Mouse (Mus musculus): Measurements from ENCODE around the gene St5.

St5 gene

GRCm38 (mm10) chr7:109608831-109609230, 94.6 kb downstream of the St5 start:
- no peak for DNase-seq

- no peak for DNase-seq
Measured at GRCm38 (mm10) chr7:109606994-109607610, 96.3 kb downstream of the St5 start.

GRCm38 (mm10) chr7:109602562-109602961, 100.8 kb downstream of the St5 start:
- DNase-seq: peak; percentile 48

GRCm38 (mm10) chr7:109602022-109602421, 101.4 kb downstream of the St5 start:
- DNase-seq: no peak

GRCm38 (mm10) chr7:109600702-109601101, 102.7 kb downstream of the St5 start:
- DNase-seq: peak; percentile 47

GRCm38 (mm10) chr7:109599998-109600397, 103.4 kb downstream of the St5 start:
- DNase-seq: no peak

- no peak for DNase-seq
Measured at GRCm38 (mm10) chr7:109594845-109595531, 108.4 kb downstream of the St5 start.

GRCm38 (mm10) chr7:109593992-109594391, 109.4 kb downstream of the St5 start:
- no peak for DNase-seq

- DNase-seq: no peak
Measured at GRCm38 (mm10) chr7:109592184-109592583, 111.2 kb downstream of the St5 start.

GRCm38 (mm10) chr7:109590576-109590975, 112.8 kb downstream of the St5 start:
- DNase-seq: no peak

- DNase-seq: peak; percentile 56
Measured at GRCm38 (mm10) chr7:109588990-109589389, 114.4 kb downstream of the St5 start.

- DNase-seq: no peak
Measured at GRCm38 (mm10) chr7:109588145-109588544, 115.3 kb downstream of the St5 start.

- DNase-seq: peak; percentile 68
Measured at GRCm38 (mm10) chr7:109584467-109584866, 118.9 kb downstream of the St5 start.

- DNase-seq: no peak
Measured at GRCm38 (mm10) chr7:109580489-109580888, 122.9 kb downstream of the St5 start.

- DNase-seq: no peak
Measured at GRCm38 (mm10) chr7:109579585-109580307, 123.7 kb downstream of the St5 start.

GRCm38 (mm10) chr7:109578880-109579584, 124.4 kb downstream of the St5 start:
- DNase-seq: no peak

- DNase-seq: peak; percentile 45
Measured at GRCm38 (mm10) chr7:109576321-109577314, 126.8 kb downstream of the St5 start.

- DNase-seq: no peak
Measured at GRCm38 (mm10) chr7:109574166-109574565, 129.2 kb downstream of the St5 start.

GRCm38 (mm10) chr7:109568391-109568892, 135.0 kb downstream of the St5 start:
- no peak for DNase-seq

GRCm38 (mm10) chr7:109566841-109567768, 136.3 kb downstream of the St5 start:
- no peak for DNase-seq

GRCm38 (mm10) chr7:109566327-109566726, 137.1 kb downstream of the St5 start:
- DNase-seq: no peak
